Mouse (Mus musculus): Measurements from ENCODE around the gene Olfml2b. TPM values are rescaled to one million over a fixed set of nuclear protein-coding genes. Genes with fewer than 3 reads are reported as not detected.

The Olfml2b gene
- total RNA-seq, 2 experiments from 2014 or later, result 63.6 to 81.0 TPM

DNA sequence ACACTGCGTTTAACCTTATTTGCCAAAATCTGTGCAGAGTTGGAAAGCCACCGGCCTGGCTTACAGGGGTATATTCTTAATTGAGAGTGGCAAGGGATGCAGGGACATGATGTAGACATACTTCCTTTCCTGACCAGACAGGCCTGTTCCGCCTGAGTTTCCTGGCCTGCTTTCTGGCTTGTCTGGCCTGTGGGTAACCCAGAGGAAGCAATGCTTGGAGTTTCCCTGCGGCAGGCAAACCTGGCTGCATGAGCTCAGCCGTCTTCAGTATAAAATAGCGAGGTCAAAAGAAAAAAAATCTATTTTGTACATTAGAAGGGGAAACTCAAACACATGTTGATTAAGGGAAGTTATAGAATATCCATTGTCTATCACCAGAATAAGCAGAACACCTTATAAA, 84.2 kb downstream of the Olfml2b start:
- no peak for DNase-seq (ENCODE audit: low spot score in 2 of 2)

DNA sequence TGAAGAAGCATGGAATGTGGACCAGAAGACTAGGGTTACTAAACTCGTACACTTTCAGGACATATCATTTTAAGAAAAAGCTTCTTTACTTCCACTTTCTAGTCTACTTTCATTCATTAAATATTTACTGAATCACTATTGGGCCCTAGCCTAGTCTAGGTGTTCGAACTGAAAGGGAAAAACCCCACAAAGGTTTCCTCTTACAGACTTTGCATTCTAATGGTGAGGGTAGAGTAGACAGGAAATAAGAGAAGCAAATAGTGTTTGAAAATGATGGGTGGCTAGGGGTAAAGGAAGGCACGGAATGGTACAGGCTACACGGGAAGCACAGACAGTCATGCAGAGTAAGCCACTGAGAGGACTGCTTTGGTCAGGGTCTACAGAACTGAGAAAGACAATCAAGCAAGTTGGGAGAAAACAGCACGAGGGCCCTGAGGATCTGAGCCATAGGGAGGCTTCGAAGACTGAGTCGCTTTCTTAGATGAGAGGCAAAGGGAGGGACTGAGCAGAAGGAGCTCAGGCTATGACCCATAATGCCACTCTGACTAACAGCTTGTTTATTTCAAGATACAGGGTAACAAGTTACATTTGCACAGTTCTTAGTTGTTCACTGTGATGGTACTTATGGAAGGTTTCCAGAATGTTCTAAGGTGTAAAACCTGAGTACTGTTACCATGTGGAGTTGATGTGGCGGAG, 85.1 kb downstream of the Olfml2b start:
- DNase-seq (ENCODE audit: low spot score in 2 of 2), result no peak

- no peak for DNase-seq (ENCODE audit: low spot score in 2 of 2)
Observed at GRCm38 (mm10) chr1:170731865-170732595, 87.7 kb downstream of the Olfml2b start.

Other genes with a start within 250 kb of the Olfml2b start
- gene Nos1ap, start 54.7 kb upstream of the Olfml2b start, total RNA-seq (2021), result 1 to 10 TPM; 4.8 to 4.9 TPM
- gene Atf6, start 223.2 kb downstream of the Olfml2b start, total RNA-seq (2021), result 10 to 100 TPM; 16.4 to 17.4 TPM
- under 1 TPM; 0.59 to 0.67 TPM for gene Gm26620, start 240.5 kb downstream of the Olfml2b start, total RNA-seq (2021)
- gene Dusp12, start 241.0 kb downstream of the Olfml2b start, total RNA-seq (2021), result 10 to 100 TPM; 13.4 to 13.8 TPM

Data from gastrocnemius, postnatal 4 days (tissue).